ENCODE assay signal across 8 mouse cellular contexts in the genomic region with DNA sequence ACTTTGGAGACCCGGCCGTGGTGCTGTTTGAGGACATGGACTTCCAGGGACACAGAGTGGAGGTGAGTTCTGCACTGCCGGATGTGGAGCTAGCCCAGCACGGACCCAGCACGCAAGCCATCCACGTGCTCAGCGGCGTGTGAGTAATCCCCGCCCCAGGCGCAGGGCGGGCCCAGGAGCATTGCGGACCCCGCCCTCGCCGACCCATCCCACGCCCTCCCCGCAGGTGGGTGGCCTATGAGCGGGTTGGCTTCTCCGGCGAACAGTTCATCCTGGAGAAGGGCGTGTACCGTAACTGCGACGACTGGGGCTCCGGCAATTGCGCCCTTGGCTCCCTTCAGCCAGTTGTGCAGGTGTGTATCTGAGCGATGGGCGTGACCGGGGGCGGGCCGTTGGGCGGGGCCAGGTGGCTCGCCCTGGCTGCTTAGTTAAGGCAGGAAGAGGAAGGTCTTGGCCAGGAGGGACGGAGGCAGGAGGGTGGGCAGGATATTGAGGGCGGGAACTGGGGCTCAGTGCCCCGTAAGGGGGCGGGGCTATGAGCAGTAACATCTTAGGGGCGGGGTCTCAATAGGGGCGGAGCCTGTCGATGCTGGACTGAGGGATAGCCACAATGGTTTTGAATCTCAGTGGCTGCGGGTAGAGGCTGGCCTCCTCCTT. TPM values are rescaled to one million over a fixed set of nuclear protein-coding genes. Genes with fewer than 3 reads are reported as not detected.
DNase-seq lines count a peak whose midpoint lies in the region; ATAC-seq and TF ChIP-seq lines count a peak whose summit lies in the region.

No protein-coding gene starts in this region.

- DNase-seq in layer of hippocampus, adult 11-12 months (ENCODE audit: low spot score), result peak; percentile 62
- DNase-seq in layer of hippocampus, adult 9-10 months (ENCODE audit: low spot score), result no peak
- peak; percentile 89 for DNase-seq in embryo, embryonic 11 days
- DNase-seq in kidney, postnatal 0 days (ENCODE audit: low spot score), result peak; percentile 88
- peak; percentile 72 for DNase-seq in liver, embryonic 13.5 days
- DNase-seq in neural tube, embryonic 11.5 days (ENCODE audit: low spot score), result peak; percentile 75

- WGBS in heart, embryonic 13.5 days, result under 1% methylated on average over 41 of the region's 41 CpGs
- under 1% methylated on average over 41 of the region's 41 CpGs for WGBS in kidney, postnatal 0 days
- under 1% methylated on average over 41 of the region's 41 CpGs for WGBS in liver, embryonic 13.5 days (ENCODE audit: insufficient replicate concordance)
- under 1% methylated on average over 38 of the region's 41 CpGs for WGBS in neural tube, embryonic 11.5 days
- under 1% methylated on average over 41 of the region's 41 CpGs for WGBS in stomach, embryonic 15.5 days

- no peaks in the 10 kb centered on the region for H3K36me3 ChIP-seq in heart, embryonic 13.5 days
- H3K36me3 ChIP-seq in kidney, postnatal 0 days (ENCODE audit: insufficient read depth, low read length), result no peaks in the 10 kb centered on the region
- no peaks in the 10 kb centered on the region for H3K36me3 ChIP-seq in liver, embryonic 13.5 days
- no peaks in the 10 kb centered on the region for H3K36me3 ChIP-seq in neural tube, embryonic 11.5 days (ENCODE audit: control insufficient read depth, insufficient read depth, low read length)
- H3K36me3 ChIP-seq in stomach, embryonic 15.5 days, result no peaks in the 10 kb centered on the region

- H3K27me3 ChIP-seq in heart, embryonic 13.5 days (replicated peaks), result peaks cover 34% of the 10 kb centered on the region
- 0 out of 2 replicates have a peak, but pooled peaks cover 3% of the 10 kb centered on the region for H3K27me3 ChIP-seq in kidney, postnatal 0 days (ENCODE audit: insufficient read depth, low read length)
- H3K27me3 ChIP-seq in liver, embryonic 13.5 days, result peaks cover 20% of the 10 kb centered on the region
- 0 out of 2 replicates have a peak, but pooled peaks cover 3% of the 10 kb centered on the region for H3K27me3 ChIP-seq in neural tube, embryonic 11.5 days (ENCODE audit: control insufficient read depth, insufficient read depth, low read length)
- H3K27me3 ChIP-seq in stomach, embryonic 15.5 days (replicated peaks), result no peaks in the 10 kb centered on the region

- no peak overlapping the region for H3K27ac ChIP-seq in heart, embryonic 13.5 days (replicated peaks)
- no peak overlapping the region for H3K27ac ChIP-seq in kidney, postnatal 0 days
- H3K27ac ChIP-seq in liver, embryonic 13.5 days, result no peak overlapping the region
- H3K27ac ChIP-seq in neural tube, embryonic 11.5 days (ENCODE audit: low read depth, low read length), result no peak overlapping the region
- no peak overlapping the region for H3K27ac ChIP-seq in stomach, embryonic 15.5 days

- peak overlapping the region; percentile 73 for H3K4me2 ChIP-seq in heart, embryonic 13.5 days
- peak overlapping the region; percentile 68 for H3K4me2 ChIP-seq in kidney, postnatal 0 days (ENCODE audit: low read length)
- peak overlapping the region; percentile 68 for H3K4me2 ChIP-seq in liver, embryonic 13.5 days
- H3K4me2 ChIP-seq in neural tube, embryonic 11.5 days (ENCODE audit: low read depth), result peak overlapping the region; percentile 83
- peak overlapping the region; percentile 68 for H3K4me2 ChIP-seq in stomach, embryonic 15.5 days

- H3K9ac ChIP-seq in heart, embryonic 13.5 days, result peak overlapping the region; percentile 61
- H3K9ac ChIP-seq in kidney, postnatal 0 days (ENCODE audit: low read depth, low read length), result 0 out of 2 replicates have a peak overlapping the region, but pooled peaks have one; percentile 42
- peak overlapping the region; percentile 23; the same call in 1 of the 2 replicates for H3K9ac ChIP-seq in liver, embryonic 13.5 days
- 0 out of 2 replicates have a peak overlapping the region, but pooled peaks have one; percentile 6 for H3K9ac ChIP-seq in neural tube, embryonic 11.5 days (ENCODE audit: low read length)
- H3K9ac ChIP-seq in stomach, embryonic 15.5 days, result no peak overlapping the region

- no peak for TF ChIP-seq CTCF in kidney, postnatal 0 days (IDR thresholded peaks at IDR 0.05; ENCODE audit: low read depth)

- peaks cover 3% of the 10 kb centered on the region; the same call in 1 of the 2 replicates for H3K9me3 ChIP-seq in heart, embryonic 13.5 days
- no peaks in the 10 kb centered on the region for H3K9me3 ChIP-seq in kidney, postnatal 0 days (replicated peaks; ENCODE audit: low read length)
- H3K9me3 ChIP-seq in liver, embryonic 13.5 days (replicated peaks), result no peaks in the 10 kb centered on the region
- no peaks in the 10 kb centered on the region for H3K9me3 ChIP-seq in neural tube, embryonic 11.5 days (ENCODE audit: control insufficient read depth, low read length)
- no peaks in the 10 kb centered on the region for H3K9me3 ChIP-seq in stomach, embryonic 15.5 days

- H3K4me1 ChIP-seq in heart, embryonic 13.5 days, result peaks cover 18% of the 10 kb centered on the region
- peaks cover 6% of the 10 kb centered on the region; the same call in 1 of the 2 replicates for H3K4me1 ChIP-seq in kidney, postnatal 0 days (replicated peaks; ENCODE audit: insufficient read depth, low read length)
- H3K4me1 ChIP-seq in liver, embryonic 13.5 days (replicated peaks), result peaks cover 17% of the 10 kb centered on the region
- no peaks in the 10 kb centered on the region; the same call in 1 of the 2 replicates for H3K4me1 ChIP-seq in neural tube, embryonic 11.5 days (ENCODE audit: control insufficient read depth, insufficient read depth, low read length)
- peaks cover 9% of the 10 kb centered on the region for H3K4me1 ChIP-seq in stomach, embryonic 15.5 days

- peak; percentile 76 for ATAC-seq in heart, embryonic 13.5 days (ENCODE audit: extremely low read depth, insufficient number of reproducible peaks, low FRiP score, low TSS enrichment)
- peak; percentile 91 for ATAC-seq in kidney, postnatal 0 days (replicated peaks; ENCODE audit: low FRiP score, low read depth)
- peak; percentile 88 for ATAC-seq in liver, embryonic 13.5 days (ENCODE audit: low read depth)
- 0 out of 2 replicates have a peak, but pooled peaks have one; percentile 50 for ATAC-seq in neural tube, embryonic 11.5 days (ENCODE audit: insufficient read depth, low FRiP score, low TSS enrichment)
- ATAC-seq in stomach, embryonic 15.5 days (ENCODE audit: insufficient read depth, low FRiP score, low read depth), result peak; percentile 94

- peak overlapping the region; percentile 51 for H3K4me3 ChIP-seq in heart, embryonic 13.5 days
- H3K4me3 ChIP-seq in kidney, postnatal 0 days (replicated peaks; ENCODE audit: low read depth, low read length), result peak overlapping the region; percentile 35
- H3K4me3 ChIP-seq in liver, embryonic 13.5 days (replicated peaks), result peak overlapping the region; percentile 50
- H3K4me3 ChIP-seq in neural tube, embryonic 11.5 days (ENCODE audit: low read depth, low read length), result peak overlapping the region; percentile 42
- peak overlapping the region; percentile 36 for H3K4me3 ChIP-seq in stomach, embryonic 15.5 days (replicated peaks)

RNA-seq across cellular contexts. Expression of a gene that starts 13.0 kb away (rescaled TPM):
- 7.6 and 7.7 TPM in 2 replicates for polyA plus RNA-seq in heart, embryonic 13.5 days (2015; fragmentation: Nextera tagmentation; extraction: Ambion mirVana)
- polyA plus RNA-seq in kidney, postnatal 0 days (2015; fragmentation: Nextera tagmentation; extraction: Ambion mirVana), result 14.7 and 18.9 TPM in 2 replicates
- 24.6 and 27.7 TPM in 2 replicates for polyA plus RNA-seq in liver, embryonic 13.5 days (2015; fragmentation: Nextera tagmentation; extraction: Ambion mirVana)
- polyA plus RNA-seq in neural tube, embryonic 11.5 days (2014; fragmentation: Nextera tagmentation; extraction: Ambion mirVana), result 5.7 and 6.4 TPM in 2 replicates
- polyA plus RNA-seq in stomach, embryonic 15.5 days (2015; fragmentation: Nextera tagmentation; extraction: Ambion mirVana), result 34.8 and 39.7 TPM in 2 replicates

RNA-seq across cellular contexts. Expression of a gene that starts 20.5 kb away (rescaled TPM):
- 1.7 and 2.1 TPM in 2 replicates for polyA plus RNA-seq in heart, embryonic 13.5 days (2015; fragmentation: Nextera tagmentation; extraction: Ambion mirVana)
- polyA plus RNA-seq in kidney, postnatal 0 days (2015; fragmentation: Nextera tagmentation; extraction: Ambion mirVana), result 7.6 and 7.8 TPM in 2 replicates
- polyA plus RNA-seq in liver, embryonic 13.5 days (2015; fragmentation: Nextera tagmentation; extraction: Ambion mirVana), result 1.7 and 2.3 TPM in 2 replicates
- 4.7 and 7.1 TPM in 2 replicates for polyA plus RNA-seq in neural tube, embryonic 11.5 days (2014; fragmentation: Nextera tagmentation; extraction: Ambion mirVana)
- polyA plus RNA-seq in stomach, embryonic 15.5 days (2015; fragmentation: Nextera tagmentation; extraction: Ambion mirVana), result 4.3 and 5.7 TPM in 2 replicates

RNA-seq across cellular contexts. Expression of a gene that starts 21.2 kb away (rescaled TPM):
- 0.46 TPM in 1 of 2 replicates, not detected in the other for polyA plus RNA-seq in heart, embryonic 13.5 days (2015; fragmentation: Nextera tagmentation; extraction: Ambion mirVana)
- 2.8 and 6.1 TPM in 2 replicates for polyA plus RNA-seq in kidney, postnatal 0 days (2015; fragmentation: Nextera tagmentation; extraction: Ambion mirVana)
- 0.22 and 0.25 TPM in 2 replicates for polyA plus RNA-seq in liver, embryonic 13.5 days (2015; fragmentation: Nextera tagmentation; extraction: Ambion mirVana)
- 0.53 and 0.99 TPM in 2 replicates for polyA plus RNA-seq in neural tube, embryonic 11.5 days (2014; fragmentation: Nextera tagmentation; extraction: Ambion mirVana)
- polyA plus RNA-seq in stomach, embryonic 15.5 days (2015; fragmentation: Nextera tagmentation; extraction: Ambion mirVana), result 11.1 and 11.9 TPM in 2 replicates

RNA-seq across cellular contexts. Expression of a gene that starts 28.2 kb away (rescaled TPM):
- polyA plus RNA-seq in heart, embryonic 13.5 days (2015; fragmentation: Nextera tagmentation; extraction: Ambion mirVana), result not detected in 2 replicates
- polyA plus RNA-seq in kidney, postnatal 0 days (2015; fragmentation: Nextera tagmentation; extraction: Ambion mirVana), result not detected in 2 replicates
- polyA plus RNA-seq in liver, embryonic 13.5 days (2015; fragmentation: Nextera tagmentation; extraction: Ambion mirVana), result not detected in 2 replicates
- polyA plus RNA-seq in neural tube, embryonic 11.5 days (2014; fragmentation: Nextera tagmentation; extraction: Ambion mirVana), result not detected in 2 replicates
- not detected in 2 replicates for polyA plus RNA-seq in stomach, embryonic 15.5 days (2015; fragmentation: Nextera tagmentation; extraction: Ambion mirVana)

RNA-seq across cellular contexts. Expression of a gene that starts 46.7 kb away (rescaled TPM):
- 198 and 202 TPM in 2 replicates for polyA plus RNA-seq in heart, embryonic 13.5 days (2015; fragmentation: Nextera tagmentation; extraction: Ambion mirVana)
- 452 and 455 TPM in 2 replicates for polyA plus RNA-seq in kidney, postnatal 0 days (2015; fragmentation: Nextera tagmentation; extraction: Ambion mirVana)
- 158 and 171 TPM in 2 replicates for polyA plus RNA-seq in liver, embryonic 13.5 days (2015; fragmentation: Nextera tagmentation; extraction: Ambion mirVana)
- polyA plus RNA-seq in neural tube, embryonic 11.5 days (2014; fragmentation: Nextera tagmentation; extraction: Ambion mirVana), result 295 and 314 TPM in 2 replicates
- 363 and 395 TPM in 2 replicates for polyA plus RNA-seq in stomach, embryonic 15.5 days (2015; fragmentation: Nextera tagmentation; extraction: Ambion mirVana)
